Mouse (Mus musculus): ENCODE data around the gene Lamtor2. TPM values are rescaled to one million over a fixed set of nuclear protein-coding genes. Genes with fewer than 3 reads are reported as not detected.
A peak's percentile ranks its signal among the peaks of the same experiment; 100 is the strongest.

Gene Lamtor2
- polyA plus RNA-seq, 1 experiment from 2014 or later: 207 TPM

DNA sequence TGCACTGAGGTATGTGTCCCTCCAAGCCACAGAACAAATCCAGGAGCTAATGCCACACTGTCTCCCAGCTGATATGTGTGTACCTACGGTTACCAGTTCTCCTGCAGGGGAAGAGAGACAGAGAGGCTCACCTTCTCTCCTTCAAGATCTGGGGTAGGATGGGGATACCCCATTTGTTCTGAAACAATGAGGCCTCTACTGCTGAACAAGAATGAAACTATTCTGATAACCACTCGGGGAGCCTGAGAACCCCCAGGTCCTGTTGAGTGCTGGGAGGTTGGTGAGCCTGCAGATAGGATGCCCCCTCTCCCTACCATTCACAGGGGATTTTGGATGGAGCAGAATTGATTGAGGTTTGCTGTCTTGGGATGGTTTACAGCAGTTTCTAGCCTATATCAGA lies 32.8 kb downstream of the Lamtor2 start:
- peaks cover 3% of the 10 kb centered on the region; the same call in 1 of the 2 replicates for H3K4me1 ChIP-seq (ENCODE audit: insufficient read depth, low read length)
- no peak overlapping the region for H3K4me3 ChIP-seq (ENCODE audit: low read length)
- H3K27ac ChIP-seq (ENCODE audit: low read length): no peak overlapping the region
- no peak for ATAC-seq (ENCODE audit: low FRiP score, low TSS enrichment)
- no peaks in the 10 kb centered on the region for H3K9me3 ChIP-seq (ENCODE audit: low read length)
- H3K27me3 ChIP-seq (ENCODE audit: insufficient read depth, low read length): no peaks in the 10 kb centered on the region
- 84% methylated on average over 2 of the region's 2 CpGs for WGBS
- H3K4me2 ChIP-seq (replicated peaks; ENCODE audit: low read depth, low read length): no peak overlapping the region
- H3K9ac ChIP-seq (replicated peaks; ENCODE audit: low read length): no peak overlapping the region
- H3K36me3 ChIP-seq (ENCODE audit: insufficient read depth, low read length): peaks cover 8% of the 10 kb centered on the region; the same call in 1 of the 2 replicates

DNA sequence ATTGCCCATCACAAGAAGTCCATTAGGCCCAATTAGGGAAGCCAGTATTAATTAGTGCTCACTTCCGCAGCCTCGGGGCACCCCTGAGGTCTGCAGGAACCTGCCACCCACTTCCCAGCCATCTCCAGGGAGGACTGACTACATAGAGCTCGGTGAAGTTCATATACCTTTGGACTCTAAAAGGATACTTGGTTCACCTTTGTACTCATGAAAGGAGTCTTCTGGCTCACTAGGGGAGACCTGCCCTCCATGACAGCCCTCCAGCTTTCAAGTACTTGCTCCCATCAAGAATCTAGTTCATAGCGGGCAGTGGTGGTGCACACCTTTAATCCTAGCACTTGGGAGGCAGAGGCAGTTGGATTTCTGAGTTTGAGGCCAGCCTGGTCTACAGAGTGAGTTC lies 34.5 kb downstream of the Lamtor2 start:
- WGBS: 64% methylated on average over 4 of the region's 4 CpGs

DNA sequence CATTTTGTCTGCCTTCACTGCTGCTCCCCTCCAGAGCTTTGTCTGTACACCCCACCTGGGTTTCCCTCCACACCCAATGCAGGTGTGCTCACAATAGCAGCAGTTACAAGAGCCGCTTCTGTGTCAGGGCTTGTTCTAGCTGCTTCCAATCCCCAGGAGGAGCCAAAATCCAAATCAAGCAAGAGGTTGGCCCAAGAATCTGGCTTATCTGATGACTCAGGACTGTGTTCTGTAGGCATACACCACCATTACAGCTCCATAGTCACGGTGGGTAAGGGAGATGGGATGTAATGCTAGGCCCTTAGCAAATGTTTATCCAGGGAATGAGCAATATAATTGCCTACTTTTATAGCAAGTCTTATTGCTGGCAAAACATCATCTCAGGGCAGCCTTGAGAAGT lies 36.5 kb downstream of the Lamtor2 start:
- no peaks in the 10 kb centered on the region for H3K9me3 ChIP-seq (ENCODE audit: low read length)
- no peak overlapping the region for H3K4me3 ChIP-seq (ENCODE audit: low read length)
- H3K4me1 ChIP-seq (ENCODE audit: insufficient read depth, low read length): peaks cover 18% of the 10 kb centered on the region
- no peaks in the 10 kb centered on the region for H3K27me3 ChIP-seq (ENCODE audit: insufficient read depth, low read length)
- WGBS: 88% methylated on average over 2 of the region's 2 CpGs
- no peak overlapping the region for H3K27ac ChIP-seq (ENCODE audit: low read length)
- no peak overlapping the region for H3K9ac ChIP-seq (replicated peaks; ENCODE audit: low read length)
- no peaks in the 10 kb centered on the region for H3K36me3 ChIP-seq (ENCODE audit: insufficient read depth, low read length)
- ATAC-seq (ENCODE audit: low FRiP score, low TSS enrichment): no peak
- no peak overlapping the region for H3K4me2 ChIP-seq (replicated peaks; ENCODE audit: low read depth, low read length)

More for the DNA sequence above, 34.5 kb downstream of the Lamtor2 start:
- Histone ChIP-seq H3K9ac (replicated peaks; ENCODE audit: low read length) (no peak overlapping the region), H3K9me3 (ENCODE audit: low read length) (no peaks in the 10 kb centered on the region), H3K4me3 (ENCODE audit: low read length) (no peak overlapping the region), H3K36me3 (ENCODE audit: insufficient read depth, low read length) (no peaks in the 10 kb centered on the region), H3K27ac (ENCODE audit: low read length) (no peak overlapping the region), H3K27me3 (ENCODE audit: insufficient read depth, low read length) (no peaks in the 10 kb centered on the region), H3K4me1 (ENCODE audit: insufficient read depth, low read length) (peaks cover 3% of the 10 kb centered on the region; the same call in 1 of the 2 replicates), H3K4me2 (replicated peaks; ENCODE audit: low read depth, low read length) (no peak overlapping the region)
- ATAC-seq (ENCODE audit: low FRiP score, low TSS enrichment): no peak

DNA sequence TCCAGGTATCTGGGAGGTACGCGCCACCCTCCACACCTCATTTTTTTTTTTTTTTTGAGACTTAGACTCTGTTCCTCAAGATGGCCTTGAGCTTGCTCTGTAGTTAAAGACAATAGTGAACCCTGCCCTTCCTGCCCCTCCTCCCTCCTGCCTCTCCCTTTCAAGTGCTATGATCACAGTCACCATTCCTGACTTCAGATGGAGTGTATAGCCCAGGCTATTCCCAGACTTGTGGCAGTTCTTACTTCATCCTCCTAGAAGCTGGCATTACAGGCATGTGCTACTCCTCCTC lies 37.8 kb downstream of the Lamtor2 start:
- no peak for ATAC-seq (ENCODE audit: low FRiP score, low TSS enrichment)
- H3K4me2 ChIP-seq (replicated peaks; ENCODE audit: low read depth, low read length): no peak overlapping the region
- H3K36me3 ChIP-seq (ENCODE audit: insufficient read depth, low read length): no peaks in the 10 kb centered on the region
- H3K4me1 ChIP-seq (ENCODE audit: insufficient read depth, low read length): peaks cover 28% of the 10 kb centered on the region
- H3K4me3 ChIP-seq (ENCODE audit: low read length): no peak overlapping the region
- H3K27ac ChIP-seq (ENCODE audit: low read length): no peak overlapping the region
- H3K27me3 ChIP-seq (ENCODE audit: insufficient read depth, low read length): no peaks in the 10 kb centered on the region
- H3K9me3 ChIP-seq (ENCODE audit: low read length): no peaks in the 10 kb centered on the region
- WGBS: 100% methylated on average over 2 of the region's 2 CpGs
- H3K9ac ChIP-seq (replicated peaks; ENCODE audit: low read length): no peak overlapping the region

DNA sequence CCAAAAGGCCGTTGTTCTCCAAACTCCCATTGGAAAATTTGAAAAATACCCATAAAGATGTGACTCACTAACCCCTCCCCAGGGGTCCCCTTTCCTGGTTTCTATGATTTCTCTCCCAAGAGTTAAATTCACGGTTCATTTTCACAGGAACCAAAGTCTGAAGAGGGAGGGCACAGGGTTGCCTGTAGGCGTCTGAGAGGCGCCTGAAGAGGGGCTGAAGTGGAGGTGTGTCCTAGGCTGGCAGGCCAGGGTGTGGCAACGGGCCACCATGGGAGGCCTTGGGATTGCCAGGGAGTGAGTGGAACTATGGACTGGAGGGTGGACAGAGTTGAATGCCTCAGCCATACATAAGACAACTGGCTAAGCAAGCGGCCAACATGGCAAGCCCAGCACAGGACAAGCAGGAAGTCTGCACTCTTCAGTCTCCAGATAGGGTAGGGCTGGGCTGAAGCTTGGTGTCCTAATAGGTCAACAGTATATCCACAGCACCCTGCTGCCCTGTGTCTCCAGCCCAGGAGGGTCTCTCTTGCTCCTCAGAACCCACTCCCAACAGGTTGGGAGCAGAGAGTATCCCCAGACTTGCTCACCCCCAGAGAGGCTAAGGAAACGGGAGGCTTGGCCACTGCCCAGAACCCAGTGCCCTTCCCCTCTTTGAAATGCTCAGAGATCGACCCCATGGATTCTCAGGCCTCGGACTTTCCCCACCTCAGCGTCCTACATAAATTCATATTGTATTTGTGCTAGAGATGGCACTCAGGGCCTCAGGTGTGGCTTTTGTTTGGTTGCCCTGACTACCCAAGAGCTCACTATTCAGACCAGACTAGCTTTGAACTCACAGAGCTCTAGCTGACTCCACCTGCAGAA lies 38.4 kb downstream of the Lamtor2 start:
- peaks cover 29% of the 10 kb centered on the region for H3K4me1 ChIP-seq (ENCODE audit: insufficient read depth, low read length)
- no peak overlapping the region for H3K27ac ChIP-seq (ENCODE audit: low read length)
- H3K36me3 ChIP-seq (ENCODE audit: insufficient read depth, low read length): no peaks in the 10 kb centered on the region
- no peak overlapping the region for H3K9ac ChIP-seq (replicated peaks; ENCODE audit: low read length)
- H3K9me3 ChIP-seq (ENCODE audit: low read length): no peaks in the 10 kb centered on the region
- no peak overlapping the region for H3K4me3 ChIP-seq (ENCODE audit: low read length)
- no peak overlapping the region for H3K4me2 ChIP-seq (replicated peaks; ENCODE audit: low read depth, low read length)
- ATAC-seq (ENCODE audit: low FRiP score, low TSS enrichment): no peak
- H3K27me3 ChIP-seq (ENCODE audit: insufficient read depth, low read length): no peaks in the 10 kb centered on the region
- WGBS: 77% methylated on average over 10 of the region's 10 CpGs

DNA sequence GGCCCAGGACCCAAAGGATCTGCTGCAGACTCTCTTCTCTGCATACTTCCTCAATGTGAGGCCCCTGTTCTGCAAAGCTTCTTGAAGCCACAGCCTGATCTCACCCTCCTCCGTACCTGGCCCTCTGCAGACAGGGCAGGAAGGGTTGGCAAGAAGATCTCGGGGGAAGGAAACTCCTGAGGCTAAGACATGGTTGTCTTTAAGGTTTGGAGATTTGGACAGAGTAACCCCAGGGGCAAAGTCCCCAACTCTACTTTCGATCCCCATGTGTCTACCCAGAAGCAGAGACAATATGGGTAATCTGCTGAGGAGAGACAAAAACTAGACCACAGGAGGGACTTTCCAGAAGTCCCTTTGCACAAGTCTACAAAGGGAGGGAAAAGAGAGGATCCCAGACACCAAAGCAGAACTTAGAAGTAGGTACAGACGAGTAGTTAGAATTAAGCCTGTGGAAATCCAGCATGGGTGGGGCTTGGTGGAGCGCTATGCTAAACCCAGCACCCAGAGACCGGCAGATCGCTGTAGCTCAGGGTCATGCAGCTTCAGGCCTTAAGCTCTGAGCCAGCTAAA lies 39.2 kb downstream of the Lamtor2 start:
- Histone ChIP-seq H3K27ac (ENCODE audit: low read length) (no peak overlapping the region), H3K4me3 (ENCODE audit: low read length) (no peak overlapping the region), H3K4me1 (ENCODE audit: insufficient read depth, low read length) (peaks cover 34% of the 10 kb centered on the region), H3K9me3 (ENCODE audit: low read length) (no peaks in the 10 kb centered on the region), H3K27me3 (ENCODE audit: insufficient read depth, low read length) (no peaks in the 10 kb centered on the region), H3K4me2 (replicated peaks; ENCODE audit: low read depth, low read length) (no peak overlapping the region), H3K36me3 (ENCODE audit: insufficient read depth, low read length) (no peaks in the 10 kb centered on the region), H3K9ac (replicated peaks; ENCODE audit: low read length) (no peak overlapping the region)
- ATAC-seq (ENCODE audit: low FRiP score, low TSS enrichment): no peak
- 81% methylated on average over 7 of the region's 7 CpGs for WGBS

DNA sequence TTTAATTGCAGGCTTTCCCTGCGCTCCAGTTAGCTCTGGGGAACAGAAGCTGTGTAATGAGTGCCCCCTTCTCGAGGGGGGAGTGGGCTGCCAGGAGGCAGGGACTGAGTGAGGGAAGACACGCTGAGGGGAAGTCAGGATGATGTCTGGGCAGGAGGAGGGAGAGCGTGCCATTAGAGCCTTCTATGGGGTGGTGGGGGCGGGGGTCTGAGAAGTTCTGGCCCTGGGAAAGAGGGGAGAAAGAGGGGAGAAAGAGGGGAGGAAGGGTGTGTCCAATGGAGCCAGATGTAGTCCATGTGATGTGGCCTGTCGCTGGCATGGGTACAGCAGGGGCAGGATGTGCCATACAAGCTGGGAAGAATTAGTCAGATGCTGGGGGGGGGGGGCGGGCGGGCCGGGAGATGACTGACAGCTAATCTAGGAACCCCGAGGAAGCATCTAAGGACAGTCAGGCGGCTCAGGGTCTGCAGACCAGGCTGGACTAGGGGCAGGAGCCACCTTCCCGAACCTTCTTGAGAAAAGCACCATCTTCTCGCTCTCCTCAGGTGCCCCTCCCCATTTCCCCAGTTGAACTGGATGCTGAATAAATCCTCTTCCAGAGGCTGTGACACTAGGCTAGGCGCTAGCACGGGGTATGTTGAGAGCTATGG lies 39.9 kb downstream of the Lamtor2 start:
- 51% methylated on average over 12 of the region's 15 CpGs for WGBS
- no peak overlapping the region for H3K27ac ChIP-seq (ENCODE audit: low read length)
- peaks cover 34% of the 10 kb centered on the region for H3K4me1 ChIP-seq (ENCODE audit: insufficient read depth, low read length)
- no peak overlapping the region for H3K4me2 ChIP-seq (replicated peaks; ENCODE audit: low read depth, low read length)
- no peaks in the 10 kb centered on the region for H3K36me3 ChIP-seq (ENCODE audit: insufficient read depth, low read length)
- no peak for ATAC-seq (ENCODE audit: low FRiP score, low TSS enrichment)
- H3K9me3 ChIP-seq (ENCODE audit: low read length): no peaks in the 10 kb centered on the region
- H3K4me3 ChIP-seq (ENCODE audit: low read length): no peak overlapping the region
- no peak overlapping the region for H3K9ac ChIP-seq (replicated peaks; ENCODE audit: low read length)
- no peaks in the 10 kb centered on the region for H3K27me3 ChIP-seq (ENCODE audit: insufficient read depth, low read length)

DNA sequence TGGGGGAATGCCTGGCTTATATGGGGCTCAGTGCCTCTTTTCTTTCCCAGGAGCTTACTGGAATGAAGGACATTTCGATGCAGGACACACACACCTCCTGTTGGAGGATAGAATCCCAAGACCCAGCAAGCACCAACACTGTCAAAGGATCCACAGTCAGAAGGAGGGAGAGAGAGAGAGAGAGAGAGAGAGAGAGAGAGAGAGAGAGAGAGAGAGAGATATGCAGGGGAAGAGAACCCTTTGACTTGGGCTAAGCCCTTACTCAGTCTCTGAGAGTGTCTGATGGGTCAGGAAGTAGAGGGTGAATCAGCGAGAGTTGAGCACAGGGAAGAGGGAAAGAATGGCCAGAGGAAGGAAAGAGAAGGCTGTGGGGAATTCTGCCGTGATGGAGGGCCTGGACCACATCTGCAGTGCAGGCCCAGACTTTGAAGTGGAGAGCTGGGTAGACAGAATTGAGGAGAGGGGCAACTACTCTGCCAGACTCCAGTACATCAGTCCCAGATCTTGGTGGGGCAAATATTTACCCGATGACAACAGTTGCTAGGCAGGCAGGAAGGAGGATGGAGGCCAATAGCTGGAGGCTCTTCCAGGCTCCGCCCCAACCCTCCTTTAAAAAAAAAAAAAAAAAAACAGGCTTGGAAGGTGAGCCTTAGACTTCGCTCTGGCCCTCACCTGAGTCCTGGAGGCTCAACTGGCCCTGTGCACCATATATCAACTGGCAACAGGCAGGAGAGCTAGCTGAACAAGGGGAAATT lies 40.6 kb downstream of the Lamtor2 start:
- peaks cover 35% of the 10 kb centered on the region for H3K4me1 ChIP-seq (ENCODE audit: insufficient read depth, low read length)
- no peaks in the 10 kb centered on the region for H3K36me3 ChIP-seq (ENCODE audit: insufficient read depth, low read length)
- ATAC-seq (ENCODE audit: low FRiP score, low TSS enrichment): no peak
- H3K9me3 ChIP-seq (ENCODE audit: low read length): no peaks in the 10 kb centered on the region
- 43% methylated on average over 6 of the region's 6 CpGs for WGBS
- no peak overlapping the region for H3K27ac ChIP-seq (ENCODE audit: low read length)
- no peaks in the 10 kb centered on the region for H3K27me3 ChIP-seq (ENCODE audit: insufficient read depth, low read length)
- no peak overlapping the region for H3K9ac ChIP-seq (replicated peaks; ENCODE audit: low read length)
- no peak overlapping the region for H3K4me3 ChIP-seq (ENCODE audit: low read length)
- H3K4me2 ChIP-seq (replicated peaks; ENCODE audit: low read depth, low read length): no peak overlapping the region

DNA sequence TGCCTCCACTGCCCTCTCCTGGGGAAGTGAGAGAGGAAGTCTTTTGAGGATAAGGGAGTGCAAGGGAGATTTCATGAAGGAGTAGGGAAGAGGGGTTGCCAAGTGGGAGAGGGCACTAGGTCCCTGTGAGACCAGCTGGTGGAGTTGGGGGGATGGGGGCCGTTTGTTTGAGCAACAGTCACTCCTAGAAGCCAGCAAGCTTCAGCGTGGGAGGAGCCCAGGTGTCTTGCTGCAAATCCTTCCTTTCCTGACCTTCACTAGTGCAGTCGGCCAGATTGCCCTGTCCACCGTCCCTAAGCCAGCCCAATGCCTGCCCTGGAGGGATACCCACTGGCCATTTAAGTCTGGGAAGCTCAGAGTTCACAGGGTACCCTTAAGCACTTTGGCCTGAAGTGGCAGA lies 41.3 kb downstream of the Lamtor2 start:
- no peak overlapping the region for H3K27ac ChIP-seq (ENCODE audit: low read length)
- H3K9ac ChIP-seq (replicated peaks; ENCODE audit: low read length): peak overlapping the region; percentile 36; the same call in 1 of the 2 replicates
- H3K4me2 ChIP-seq (replicated peaks; ENCODE audit: low read depth, low read length): no peak overlapping the region
- H3K4me3 ChIP-seq (ENCODE audit: low read length): no peak overlapping the region
- no peaks in the 10 kb centered on the region for H3K27me3 ChIP-seq (ENCODE audit: insufficient read depth, low read length)
- H3K9me3 ChIP-seq (ENCODE audit: low read length): no peaks in the 10 kb centered on the region
- H3K4me1 ChIP-seq (ENCODE audit: insufficient read depth, low read length): peaks cover 40% of the 10 kb centered on the region
- 39% methylated on average over 4 of the region's 4 CpGs for WGBS
- ATAC-seq (ENCODE audit: low FRiP score, low TSS enrichment): no peak
- no peaks in the 10 kb centered on the region for H3K36me3 ChIP-seq (ENCODE audit: insufficient read depth, low read length)

All from kidney, embryonic 16.5 days (tissue).